Mouse (Mus musculus) lung, postnatal 0 days (tissue): Measurements from ENCODE around the gene Gga1. TPM values are rescaled to one million over a fixed set of nuclear protein-coding genes. Genes with fewer than 3 reads are reported as not detected.
"Not testable (repeated sequence)": the region's sequence is repeated elsewhere in the genome, so short reads cannot be mapped to it uniquely, and the experiment has no call there.

Experiments
- ATAC-seq: fragments of 200-750 bp; cut with Nextera tagmentation; 2 replicates; pipeline ENCODE4 v1.8.0; 2017; ENCODE audit warnings: moderate library complexity
- DNase-seq: peaks from one replicate; pipeline ENCODE4 v3.0.0-alpha.2; 2016; ENCODE audit warnings: low spot score
- H3K27ac ChIP-seq: fragments of 300-500 bp; sonication (generic); 2 replicates; pipeline ENCODE4 v1.5.1; 2014; ENCODE audit warnings: antibody characterized with exemption, mild to moderate bottlenecking, low read length, mixed read lengths
- H3K27me3 ChIP-seq: fragments of 300-500 bp; sonication (generic); replicated peaks from 2 replicates; pipeline ENCODE4 v1.6.1; 2014; ENCODE audit warnings: low read length, mixed read lengths; ENCODE audit not compliant: insufficient read depth
- H3K36me3 ChIP-seq: fragments of 300-500 bp; sonication (generic); 2 replicates; pipeline ENCODE4 v1.6.1; 2014; ENCODE audit warnings: low read length, mixed read lengths; ENCODE audit not compliant: insufficient read depth
- H3K4me1 ChIP-seq: fragments of 300-500 bp; sonication (generic); 2 replicates; pipeline ENCODE4 v1.6.1; 2014; ENCODE audit warnings: antibody characterized with exemption, low read depth, low read length, mixed read lengths; ENCODE audit not compliant: insufficient read depth
- H3K4me2 ChIP-seq: fragments of 300-500 bp; sonication (generic); replicated peaks from 2 replicates; pipeline ENCODE4 v1.6.1; 2014; ENCODE audit warnings: low read depth, mild to moderate bottlenecking, low read length, moderate library complexity, mixed read lengths
- H3K4me3 ChIP-seq: fragments of 300-500 bp; sonication (generic); 2 replicates; pipeline ENCODE4 v1.5.1; 2014; ENCODE audit warnings: low read depth, low read length
- H3K9ac ChIP-seq: fragments of 300-500 bp; sonication (generic); replicated peaks from 2 replicates; pipeline ENCODE4 v1.6.1; 2014; ENCODE audit warnings: low read depth, mild to moderate bottlenecking
- H3K9me3 ChIP-seq: fragments of 300-500 bp; sonication (generic); 2 replicates; pipeline ENCODE4 v1.6.1; 2016; ENCODE audit warnings: low read length, mixed read lengths
- CTCF ChIP-seq: IDR thresholded peaks from 2 replicates; pipeline ENCODE4 v1.5.1; 2016; ENCODE audit warnings: antibody characterized with exemption, mild to moderate bottlenecking
- EP300 ChIP-seq: IDR thresholded peaks from 2 replicates; pipeline ENCODE4 v1.6.1; 2016; ENCODE audit warnings: antibody characterized with exemption, mild to moderate bottlenecking, control low read depth
- WGBS: fragments of 180-500 bp; shearing (Covaris S2); extraction: QIAGEN DNeasy Blood & Tissue Kit; methylation state at CpG from one replicate; pipeline ENCODE4 v1.1.7; 2014; 5-methylcytosine and 5-hydroxymethylcytosine counted together
- polyA plus RNA-seq: library from polyadenylated mRNA; unstranded; fragments of >200 nt; fragmentation: Nextera tagmentation; extraction: Ambion mirVana; gene quantifications from 2 replicates; pipeline ENCODE4 v1.2.1, GENCODE M21; 2015

Gga1 gene
- polyA plus RNA-seq, 1 experiment from 2014 or later: 51.5 TPM

GRCm38 (mm10) chr15:78843581-78844469 lies 33.2 kb upstream of the Gga1 start:
- ATAC-seq (no peak), DNase-seq (peak; percentile 72)
- Histone ChIP-seq H3K4me1 (peaks cover 37% of the 10 kb centered on the region), H3K9me3 (no peaks in the 10 kb centered on the region), H3K27me3 (no peaks in the 10 kb centered on the region), H3K36me3 (peaks cover 14% of the 10 kb centered on the region; the same call in 1 of the 2 replicates), H3K4me2 (peak overlapping the region; percentile 78), H3K4me3 (peak overlapping the region; percentile 76), H3K27ac (peak overlapping the region; percentile 97), H3K9ac (peak overlapping the region; percentile 93)
- 0 out of 2 replicates have a peak, but pooled peaks have one; percentile 20 for TF ChIP-seq EP300
- TF ChIP-seq CTCF: peak; percentile 32
- WGBS: 13% methylated on average over 21 of the region's 21 CpGs

GRCm38 (mm10) chr15:78844791-78845190 lies 32.2 kb upstream of the Gga1 start:
- peak overlapping the region; percentile 76 for H3K4me3 ChIP-seq
- H3K27ac ChIP-seq: peak overlapping the region; percentile 97
- H3K9me3 ChIP-seq: no peaks in the 10 kb centered on the region
- peak overlapping the region; percentile 78 for H3K4me2 ChIP-seq
- H3K4me1 ChIP-seq: peaks cover 41% of the 10 kb centered on the region
- TF ChIP-seq EP300 (peak; percentile 39; the same call in 1 of the 2 replicates), CTCF (peak; percentile 52)
- peak; percentile 95 for DNase-seq
- H3K9ac ChIP-seq: peak overlapping the region; percentile 93
- peaks cover 24% of the 10 kb centered on the region; the same call in 1 of the 2 replicates for H3K36me3 ChIP-seq
- 9% methylated on average over 9 of the region's 9 CpGs for WGBS
- no peaks in the 10 kb centered on the region for H3K27me3 ChIP-seq
- ATAC-seq: peak; percentile 41

- TF ChIP-seq EP300 (no peak), CTCF (no peak)
- Histone ChIP-seq H3K36me3 (peaks cover 24% of the 10 kb centered on the region; the same call in 1 of the 2 replicates), H3K9me3 (no peaks in the 10 kb centered on the region), H3K9ac (peak overlapping the region; percentile 44), H3K4me2 (peak overlapping the region; percentile 78), H3K27ac (peak overlapping the region; percentile 97), H3K27me3 (no peaks in the 10 kb centered on the region), H3K4me1 (peaks cover 38% of the 10 kb centered on the region), H3K4me3 (peak overlapping the region; percentile 76)
- peak; percentile 43 for DNase-seq
- no peak for ATAC-seq
- WGBS: 27% methylated on average over 11 of the region's 11 CpGs
Measured at GRCm38 (mm10) chr15:78845321-78845720, 31.7 kb upstream of the Gga1 start.

GRCm38 (mm10) chr15:78845867-78846266 lies 31.1 kb upstream of the Gga1 start:
- TF ChIP-seq CTCF (peak; percentile 6; the same call in 1 of the 2 replicates), EP300 (no peak; the same call in 1 of the 2 replicates)
- H3K9me3 ChIP-seq: no peaks in the 10 kb centered on the region

GRCm38 (mm10) chr15:78846352-78846751 lies 30.6 kb upstream of the Gga1 start:
- Histone ChIP-seq H3K36me3 (peaks cover 24% of the 10 kb centered on the region; the same call in 1 of the 2 replicates), H3K4me3 (peak overlapping the region; percentile 76; the same call in 1 of the 2 replicates), H3K27ac (peak overlapping the region; percentile 97), H3K4me2 (peak overlapping the region; percentile 78), H3K9ac (no peak overlapping the region), H3K4me1 (peaks cover 35% of the 10 kb centered on the region), H3K27me3 (no peaks in the 10 kb centered on the region), H3K9me3 (no peaks in the 10 kb centered on the region)
- WGBS: 59% methylated on average over 8 of the region's 8 CpGs
- no peak for DNase-seq
- ATAC-seq: no peak
- TF ChIP-seq EP300 (no peak), CTCF (no peak)

More at GRCm38 (mm10) chr15:78845867-78846266, 31.1 kb upstream of the Gga1 start:
- ATAC-seq: no peak
- H3K4me2 ChIP-seq: peak overlapping the region; percentile 78
- peak overlapping the region; percentile 44 for H3K9ac ChIP-seq
- 39% methylated on average over 8 of the region's 8 CpGs for WGBS
- peaks cover 35% of the 10 kb centered on the region for H3K4me1 ChIP-seq
- peak overlapping the region; percentile 97 for H3K27ac ChIP-seq
- peak; percentile 67 for DNase-seq
- peaks cover 24% of the 10 kb centered on the region; the same call in 1 of the 2 replicates for H3K36me3 ChIP-seq
- H3K27me3 ChIP-seq: no peaks in the 10 kb centered on the region
- peak overlapping the region; percentile 76 for H3K4me3 ChIP-seq

- H3K27me3 ChIP-seq, DNase-seq, H3K4me2 ChIP-seq, H3K4me3 ChIP-seq, H3K9me3 ChIP-seq, ATAC-seq, H3K9ac ChIP-seq: not testable (repeated sequence)
- Histone ChIP-seq H3K27ac (0 out of 2 replicates have a peak overlapping the region, but pooled peaks have one; percentile 51), H3K4me1 (peaks cover 34% of the 10 kb centered on the region), H3K36me3 (peaks cover 24% of the 10 kb centered on the region; the same call in 1 of the 2 replicates)
- WGBS: 55% methylated on average over 7 of the region's 7 CpGs
Measured at GRCm38 (mm10) chr15:78846805-78847204, 30.2 kb upstream of the Gga1 start.
